Mouse (Mus musculus) lung, embryonic 14.5 days (tissue): ENCODE measurements around the gene Nicn1. TPM values are rescaled to one million over a fixed set of nuclear protein-coding genes. Genes with fewer than 3 reads are reported as not detected.
"Not testable (repeated sequence)": the region's sequence is repeated elsewhere in the genome, so short reads cannot be mapped to it uniquely, and the experiment has no call there.

Experiments used
- ATAC-seq: fragments of 200-750 bp; cut with Nextera tagmentation; 2 replicates; pipeline ENCODE4 v1.8.0; 2017; ENCODE audit warnings: mild to moderate bottlenecking, moderate TSS enrichment, moderate library complexity; ENCODE audit not compliant: insufficient read depth
- DNase-seq: peaks from one replicate; pipeline ENCODE4 v3.0.0-alpha.2; 2015
- H3K27ac ChIP-seq: fragments of 300-500 bp; sonication (generic); 2 replicates; pipeline ENCODE4 v1.5.1; 2014; ENCODE audit warnings: low read depth, mild to moderate bottlenecking, moderate library complexity
- H3K27me3 ChIP-seq: fragments of 300-500 bp; sonication (generic); 2 replicates; pipeline ENCODE4 v1.6.1; 2014; ENCODE audit warnings: low read length, control low read depth; ENCODE audit not compliant: insufficient read depth
- H3K36me3 ChIP-seq: fragments of 300-500 bp; sonication (generic); 2 replicates; pipeline ENCODE4 v1.6.1; 2014; ENCODE audit warnings: control low read depth; ENCODE audit not compliant: insufficient read depth
- H3K4me1 ChIP-seq: fragments of 300-500 bp; sonication (generic); 2 replicates; pipeline ENCODE4 v1.6.1; 2014; ENCODE audit warnings: antibody characterized with exemption, control low read depth; ENCODE audit not compliant: insufficient read depth
- H3K4me2 ChIP-seq: fragments of 300-500 bp; sonication (generic); 2 replicates; pipeline ENCODE4 v1.6.1; 2014; ENCODE audit warnings: mild to moderate bottlenecking
- H3K4me3 ChIP-seq: fragments of 300-500 bp; sonication (generic); 2 replicates; pipeline ENCODE4 v1.5.1; 2014; ENCODE audit warnings: low read depth, low read length
- H3K9ac ChIP-seq: fragments of 300-500 bp; sonication (generic); 2 replicates; pipeline ENCODE4 v1.6.1; 2014
- H3K9me3 ChIP-seq: fragments of 300-500 bp; sonication (generic); 2 replicates; pipeline ENCODE4 v1.6.1; 2016; ENCODE audit warnings: low read depth, low read length, control low read depth
- CTCF ChIP-seq: IDR thresholded peaks from 2 replicates; pipeline ENCODE4 v1.5.1; 2016; ENCODE audit warnings: antibody characterized with exemption, low read depth
- WGBS: fragments of 180-500 bp; shearing (Covaris S2); extraction: QIAGEN DNeasy Blood & Tissue Kit; methylation state at CpG from one replicate; pipeline ENCODE4 v1.1.7; 2014; 5-methylcytosine and 5-hydroxymethylcytosine counted together
- polyA plus RNA-seq: library from polyadenylated mRNA; unstranded; fragments of >200 nt; fragmentation: Nextera tagmentation; extraction: Ambion mirVana; gene quantifications from 2 replicates; pipeline ENCODE4 v1.2.1, GENCODE M21; 2014

The Nicn1 gene
- polyA plus RNA-seq, 1 experiment from 2014 or later = 33.1 TPM

DNA sequence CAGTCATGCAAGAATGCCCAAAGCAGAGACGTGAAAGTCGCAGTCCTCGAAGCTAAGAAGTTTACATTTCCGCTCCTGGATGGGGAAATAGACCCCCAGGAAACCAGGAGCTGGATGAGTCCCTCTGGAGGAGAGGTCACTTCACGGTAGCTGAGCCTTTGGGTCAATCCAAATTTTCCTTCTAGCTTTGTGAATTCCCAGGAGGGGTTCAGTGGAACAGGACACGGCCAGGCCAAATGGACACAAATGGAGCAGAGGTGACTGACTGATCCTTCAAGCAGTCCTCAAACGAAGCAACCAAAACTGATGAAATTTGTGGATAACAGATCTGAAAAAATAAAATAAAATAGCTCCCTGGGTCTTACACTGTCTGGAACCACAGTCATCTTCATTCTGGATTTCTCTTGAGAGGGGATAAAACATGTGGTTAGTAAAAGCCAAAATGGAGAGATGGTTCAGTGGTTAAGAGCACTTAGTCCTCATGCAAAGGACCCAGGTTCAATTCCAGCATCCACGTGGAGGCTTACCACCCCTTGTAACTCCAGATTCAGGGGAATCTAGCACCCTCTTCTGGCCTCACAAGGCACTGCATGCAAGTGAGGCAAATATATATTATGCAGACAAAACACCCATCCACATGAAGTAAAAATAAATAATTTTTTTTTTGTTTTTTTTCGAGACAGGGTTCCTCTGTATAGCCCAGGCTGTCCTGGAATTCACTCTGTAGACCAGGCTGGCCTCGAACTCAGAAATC lies 11.4 kb upstream of the Nicn1 start:
- peak; percentile 69 for TF ChIP-seq CTCF
- ATAC-seq (no peak), DNase-seq (peak; percentile 66)
- H3K4me3 ChIP-seq = no peak overlapping the region
- no peaks in the 10 kb centered on the region for H3K27me3 ChIP-seq
- 60% methylated on average over 10 of the region's 10 CpGs for WGBS
- no peak overlapping the region for H3K4me2 ChIP-seq
- H3K9me3 ChIP-seq = no peaks in the 10 kb centered on the region
- H3K27ac ChIP-seq = no peak overlapping the region
- no peaks in the 10 kb centered on the region for H3K36me3 ChIP-seq
- no peak overlapping the region for H3K9ac ChIP-seq
- H3K4me1 ChIP-seq = 0 out of 2 replicates have a peak, but pooled peaks cover 6% of the 10 kb centered on the region

DNA sequence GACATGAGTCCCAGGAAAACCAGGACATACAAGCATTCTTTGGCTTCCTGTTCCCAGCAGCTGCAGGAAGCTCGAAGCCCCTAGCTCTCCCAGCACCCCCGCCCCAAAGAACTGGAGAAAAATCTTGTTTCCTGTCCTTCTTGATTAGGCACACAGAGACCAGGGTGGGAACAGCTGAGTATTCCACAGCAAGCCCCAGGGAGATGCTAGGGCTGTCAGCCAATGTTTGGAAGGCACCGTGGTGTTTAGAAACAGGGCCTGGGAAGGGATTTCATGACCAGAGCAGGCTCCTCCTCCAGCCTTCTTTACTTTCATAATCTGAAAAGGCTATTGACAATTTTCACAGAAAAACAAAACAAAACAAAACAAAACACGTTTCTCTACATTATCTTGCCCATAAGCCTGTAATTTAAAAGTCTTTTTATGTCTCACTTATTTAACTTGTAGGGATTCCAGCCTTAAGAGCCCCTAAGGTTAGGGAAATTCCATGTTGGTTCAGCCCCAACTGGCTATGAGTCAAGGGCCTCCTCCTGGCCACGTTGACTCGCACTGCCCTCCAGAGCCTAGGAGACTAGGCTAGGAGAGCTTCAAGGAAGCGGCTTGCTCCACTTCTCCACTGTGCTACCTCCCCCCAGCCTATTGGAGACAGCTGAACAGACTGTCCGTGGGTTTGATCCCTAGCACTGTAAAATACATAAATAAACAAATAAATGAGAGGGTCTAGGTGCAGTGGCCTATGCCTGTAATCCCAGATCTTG lies 10.0 kb upstream of the Nicn1 start:
- H3K4me2 ChIP-seq = no peak overlapping the region
- no peak overlapping the region for H3K4me3 ChIP-seq
- H3K27ac ChIP-seq = peak overlapping the region; percentile 40; the same call in 1 of the 2 replicates
- peak; percentile 74 for DNase-seq
- H3K9ac ChIP-seq = no peak overlapping the region
- 23% methylated on average over 8 of the region's 8 CpGs for WGBS
- no peaks in the 10 kb centered on the region for H3K9me3 ChIP-seq
- TF ChIP-seq CTCF = no peak
- H3K27me3 ChIP-seq = no peaks in the 10 kb centered on the region
- no peaks in the 10 kb centered on the region for H3K36me3 ChIP-seq
- H3K4me1 ChIP-seq = 0 out of 2 replicates have a peak, but pooled peaks cover 6% of the 10 kb centered on the region
- peak; percentile 76 for ATAC-seq

DNA sequence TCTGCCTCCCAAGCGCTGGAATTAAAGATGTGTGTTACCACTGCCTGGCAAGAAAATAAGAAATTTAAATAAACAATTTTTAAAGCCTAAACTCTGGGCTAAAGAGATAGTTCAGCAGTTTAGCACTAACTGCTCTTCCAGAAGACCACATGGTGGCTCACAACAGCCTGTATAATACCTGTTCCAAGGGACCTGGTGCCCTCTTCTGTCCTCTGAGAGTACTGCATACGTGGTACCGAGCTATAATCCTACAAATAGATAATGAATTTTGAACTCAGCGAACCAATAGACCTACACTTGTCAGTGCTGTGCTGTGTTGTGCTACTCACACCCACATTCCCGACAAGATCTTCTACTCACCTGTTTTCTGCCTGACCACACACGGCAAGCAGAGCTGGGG lies 5.8 kb upstream of the Nicn1 start:
- H3K27ac ChIP-seq = no peak overlapping the region
- H3K9ac ChIP-seq = no peak overlapping the region
- no peak overlapping the region for H3K4me3 ChIP-seq
- 0 out of 2 replicates have a peak, but pooled peaks cover 6% of the 10 kb centered on the region for H3K4me1 ChIP-seq
- no peak overlapping the region for H3K4me2 ChIP-seq
- DNase-seq = peak; percentile 90
- peak; percentile 59; the same call in 1 of the 2 replicates for ATAC-seq
- peak; percentile 88 for TF ChIP-seq CTCF
- no peaks in the 10 kb centered on the region for H3K36me3 ChIP-seq
- H3K27me3 ChIP-seq = no peaks in the 10 kb centered on the region
- H3K9me3 ChIP-seq = no peaks in the 10 kb centered on the region
- 3% methylated on average over 6 of the region's 6 CpGs for WGBS

DNA sequence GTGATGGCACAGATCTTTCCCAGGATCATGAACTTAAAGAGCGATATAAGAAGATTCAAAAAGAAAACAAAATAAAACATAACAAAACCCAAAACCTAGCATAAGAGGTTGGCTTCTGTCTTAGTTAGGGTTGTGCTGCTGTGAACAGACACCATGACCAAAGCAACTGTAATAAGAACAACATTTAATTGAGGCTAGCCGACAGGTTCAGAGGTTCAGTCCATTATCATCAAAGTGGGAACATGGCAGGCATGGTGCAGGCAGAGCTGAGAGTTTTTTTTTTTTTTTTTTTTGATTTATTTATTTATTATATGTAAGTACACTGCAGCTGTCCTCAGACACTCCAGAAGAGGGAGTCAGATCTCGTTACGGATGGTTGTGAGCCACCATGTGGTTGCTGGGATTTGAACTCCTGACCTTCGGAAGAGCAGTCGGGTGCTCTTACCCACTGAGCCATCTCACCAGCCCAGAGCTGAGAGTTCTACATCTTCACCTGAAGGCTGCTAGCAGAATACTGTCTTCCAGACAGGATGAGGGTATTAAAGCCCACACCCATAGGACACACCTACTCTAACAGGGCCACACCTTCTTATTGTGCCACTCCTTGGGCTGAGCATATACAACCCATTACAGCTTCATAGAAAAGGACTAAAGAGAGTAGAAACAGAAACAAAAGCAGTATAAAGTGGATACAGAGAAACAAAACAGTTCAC lies 2.5 kb upstream of the Nicn1 start:
- not testable (repeated sequence) for ATAC-seq, H3K27me3 ChIP-seq, H3K9me3 ChIP-seq, H3K27ac ChIP-seq, H3K36me3 ChIP-seq, H3K4me2 ChIP-seq, H3K4me3 ChIP-seq, DNase-seq, H3K4me1 ChIP-seq, H3K9ac ChIP-seq
- 90% methylated on average over 4 of the region's 6 CpGs for WGBS

DNA sequence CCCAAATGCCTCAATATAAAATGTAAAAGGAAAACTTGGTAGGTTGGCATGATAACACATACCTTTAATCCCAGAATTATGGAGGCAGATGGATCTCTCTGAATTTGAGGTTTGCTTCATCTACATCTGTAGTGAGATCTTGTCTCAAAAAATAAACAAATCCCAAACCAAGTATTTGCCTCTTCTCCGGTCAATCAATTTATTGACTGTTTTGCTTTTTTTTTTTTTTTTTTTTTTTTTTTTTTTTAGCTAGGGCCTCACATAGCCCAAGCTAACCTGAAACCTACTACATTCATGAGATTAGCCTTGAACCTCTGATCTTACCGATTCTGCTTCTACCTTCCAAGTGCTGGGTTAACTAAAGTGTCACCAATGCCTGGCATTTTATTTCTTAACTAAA lies 882 bp upstream of the Nicn1 start:
- no peaks in the 10 kb centered on the region for H3K9me3 ChIP-seq
- H3K9ac ChIP-seq = no peak overlapping the region; the same call in 1 of the 2 replicates
- no peak for DNase-seq
- no peaks in the 10 kb centered on the region for H3K27me3 ChIP-seq
- no peak for TF ChIP-seq CTCF
- no peak for ATAC-seq
- 62% methylated on average over 2 of the region's 2 CpGs for WGBS
- H3K4me2 ChIP-seq = peak overlapping the region; percentile 74
- H3K36me3 ChIP-seq = 0 out of 2 replicates have a peak, but pooled peaks cover 1% of the 10 kb centered on the region
- H3K4me1 ChIP-seq = peaks cover 4% of the 10 kb centered on the region; the same call in 1 of the 2 replicates
- peak overlapping the region; percentile 57; the same call in 1 of the 2 replicates for H3K4me3 ChIP-seq
- H3K27ac ChIP-seq = no peak overlapping the region

DNA sequence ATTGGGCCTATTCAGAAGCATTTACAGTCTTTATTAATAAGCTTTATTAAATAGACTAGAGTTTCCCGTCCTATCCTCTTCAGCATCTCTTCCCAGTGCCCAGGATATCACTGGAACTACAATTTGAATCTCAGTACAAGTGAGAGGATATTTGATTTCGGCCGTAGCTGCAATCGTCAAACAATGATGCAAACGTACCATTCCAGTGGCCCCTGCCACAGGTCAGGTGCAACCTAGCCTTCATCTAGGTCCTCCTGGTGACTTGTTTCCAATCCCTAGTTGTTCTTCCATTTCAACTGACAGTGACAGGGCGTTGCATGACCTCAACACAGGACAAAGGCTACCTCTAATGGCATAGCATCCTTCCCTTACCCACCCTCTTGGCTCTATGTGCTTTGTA lies 544 bp downstream of the Nicn1 start:
- 33% methylated on average over 6 of the region's 6 CpGs for WGBS
- Histone ChIP-seq H3K27me3 (no peaks in the 10 kb centered on the region), H3K4me1 (peaks cover 4% of the 10 kb centered on the region; the same call in 1 of the 2 replicates), H3K27ac (no peak overlapping the region), H3K36me3 (peaks cover 10% of the 10 kb centered on the region; the same call in 1 of the 2 replicates), H3K9ac (peak overlapping the region; percentile 56), H3K9me3 (no peaks in the 10 kb centered on the region), H3K4me2 (peak overlapping the region; percentile 74), H3K4me3 (peak overlapping the region; percentile 57)
- DNase-seq (no peak), ATAC-seq (no peak; the same call in 1 of the 2 replicates)
- TF ChIP-seq CTCF = no peak
